Mouse (Mus musculus) midbrain, embryonic 11.5 days (tissue): Measurements from ENCODE around the gene Tarsl2. TPM values are rescaled to one million over a fixed set of nuclear protein-coding genes. Genes with fewer than 3 reads are reported as not detected.

Source experiments
- ATAC-seq: fragments of 200-750 bp; cut with Nextera tagmentation; 2 replicates; pipeline ENCODE4 v1.8.0; 2017; ENCODE audit warnings: moderate TSS enrichment, moderate library complexity; ENCODE audit not compliant: low FRiP score
- DNase-seq: peaks from one replicate; pipeline ENCODE4 v3.0.0; 2015; ENCODE audit warnings: low spot score; ENCODE audit errors: missing footprints
- H3K27ac ChIP-seq: fragments of 300-500 bp; sonication (generic); 2 replicates; pipeline ENCODE4 v1.5.1; 2014; ENCODE audit warnings: low read depth, low read length
- H3K27me3 ChIP-seq: fragments of 300-500 bp; sonication (generic); 2 replicates; pipeline ENCODE4 v1.6.1; 2014; ENCODE audit warnings: mild to moderate bottlenecking, low read length, moderate library complexity, mixed read lengths; ENCODE audit not compliant: control insufficient read depth, insufficient read depth
- H3K36me3 ChIP-seq: fragments of 300-500 bp; sonication (generic); 2 replicates; pipeline ENCODE4 v1.6.1; 2014; ENCODE audit warnings: mild to moderate bottlenecking, low read length, moderate library complexity, mixed read lengths; ENCODE audit not compliant: control insufficient read depth, insufficient read depth
- H3K4me1 ChIP-seq: fragments of 300-500 bp; sonication (generic); 2 replicates; pipeline ENCODE4 v1.6.1; 2014; ENCODE audit warnings: low read length; ENCODE audit not compliant: control insufficient read depth, insufficient read depth
- H3K4me2 ChIP-seq: fragments of 300-500 bp; sonication (generic); 2 replicates; pipeline ENCODE4 v1.6.1; 2014; ENCODE audit warnings: mild to moderate bottlenecking, moderate library complexity
- H3K4me3 ChIP-seq: fragments of 300-500 bp; sonication (generic); 2 replicates; pipeline ENCODE4 v1.5.1; 2014; ENCODE audit warnings: low read depth, low read length
- H3K9ac ChIP-seq: fragments of 300-500 bp; sonication (generic); 2 replicates; pipeline ENCODE4 v1.6.1; 2014; ENCODE audit warnings: low read length
- H3K9me3 ChIP-seq: fragments of 300-500 bp; sonication (generic); 2 replicates; pipeline ENCODE4 v1.6.1; 2016; ENCODE audit warnings: low read length; ENCODE audit not compliant: control insufficient read depth
- WGBS: fragments of 180-500 bp; shearing (Covaris S2); extraction: QIAGEN DNeasy Blood & Tissue Kit; methylation state at CpG from one replicate; pipeline ENCODE4 v1.1.7; 2014; 5-methylcytosine and 5-hydroxymethylcytosine counted together
- polyA plus RNA-seq: library from polyadenylated mRNA; unstranded; fragments of >200 nt; fragmentation: Nextera tagmentation; extraction: Ambion mirVana; gene quantifications from 2 replicates; pipeline ENCODE4 v1.2.1, GENCODE M21; 2014

Tarsl2 gene
- polyA plus RNA-seq, 1 experiment from 2014 or later: 12.0 TPM

- Histone ChIP-seq H3K27ac (no peak overlapping the region), H3K4me2 (no peak overlapping the region), H3K4me1 (no peaks in the 10 kb centered on the region), H3K9ac (no peak overlapping the region), H3K4me3 (no peak overlapping the region), H3K27me3 (no peaks in the 10 kb centered on the region), H3K9me3 (no peaks in the 10 kb centered on the region), H3K36me3 (no peaks in the 10 kb centered on the region)
- ATAC-seq (no peak), DNase-seq (no peak)
- WGBS: 72% methylated on average over 10 of the region's 10 CpGs
These were observed 33.4 kb downstream of the Tarsl2 start for GRCm38 (mm10) chr7:65678050-65678449.

GRCm38 (mm10) chr7:65678900-65679595 is 34.4 kb downstream of the Tarsl2 start:
- no peak overlapping the region for H3K4me3 ChIP-seq
- no peak for ATAC-seq
- H3K4me1 ChIP-seq: no peaks in the 10 kb centered on the region
- WGBS: 73% methylated on average over 7 of the region's 7 CpGs
- no peaks in the 10 kb centered on the region for H3K36me3 ChIP-seq
- no peaks in the 10 kb centered on the region for H3K9me3 ChIP-seq
- no peak overlapping the region for H3K9ac ChIP-seq
- DNase-seq: no peak
- no peak overlapping the region for H3K4me2 ChIP-seq
- no peaks in the 10 kb centered on the region for H3K27me3 ChIP-seq
- H3K27ac ChIP-seq: no peak overlapping the region

- WGBS: 83% methylated on average over 5 of the region's 5 CpGs
- DNase-seq (no peak), ATAC-seq (no peak)
- Histone ChIP-seq H3K27ac (no peak overlapping the region), H3K4me3 (no peak overlapping the region), H3K9me3 (no peaks in the 10 kb centered on the region), H3K4me2 (no peak overlapping the region), H3K9ac (no peak overlapping the region), H3K36me3 (no peaks in the 10 kb centered on the region), H3K4me1 (no peaks in the 10 kb centered on the region), H3K27me3 (no peaks in the 10 kb centered on the region)
These were observed 36.5 kb downstream of the Tarsl2 start for GRCm38 (mm10) chr7:65681166-65681565.

- no peaks in the 10 kb centered on the region for H3K27me3 ChIP-seq
These were observed 39.6 kb downstream of the Tarsl2 start for GRCm38 (mm10) chr7:65684256-65684835.

GRCm38 (mm10) chr7:65686664-65687063 is 42.0 kb downstream of the Tarsl2 start:
- WGBS: 84% methylated on average over 9 of the region's 9 CpGs

More at GRCm38 (mm10) chr7:65684256-65684835, 39.6 kb downstream of the Tarsl2 start:
- Histone ChIP-seq H3K4me1 (no peaks in the 10 kb centered on the region), H3K4me3 (no peak overlapping the region), H3K9ac (no peak overlapping the region), H3K27ac (no peak overlapping the region), H3K36me3 (no peaks in the 10 kb centered on the region), H3K9me3 (no peaks in the 10 kb centered on the region), H3K4me2 (no peak overlapping the region)
- ATAC-seq: no peak
- 61% methylated on average over 7 of the region's 7 CpGs for WGBS
- no peak for DNase-seq

GRCm38 (mm10) chr7:65690869-65691268 is 46.2 kb downstream of the Tarsl2 start, which contains the start of gene Tm2d3:
Gene Tm2d3 (plus strand): TSS chr7:65691169.
- Histone ChIP-seq H3K27me3 (no peaks in the 10 kb centered on the region), H3K27ac (no peak within 1 kb of the TSS)

More at GRCm38 (mm10) chr7:65686664-65687063, 42.0 kb downstream of the Tarsl2 start:
- no peak overlapping the region for H3K4me2 ChIP-seq
- H3K4me1 ChIP-seq: no peaks in the 10 kb centered on the region
- H3K27me3 ChIP-seq: no peaks in the 10 kb centered on the region
- no peak overlapping the region for H3K4me3 ChIP-seq
- ATAC-seq: no peak
- H3K27ac ChIP-seq: no peak overlapping the region
- no peak overlapping the region for H3K9ac ChIP-seq
- no peaks in the 10 kb centered on the region for H3K36me3 ChIP-seq
- H3K9me3 ChIP-seq: no peaks in the 10 kb centered on the region
- DNase-seq: no peak

GRCm38 (mm10) chr7:65691929-65692605 is 47.4 kb downstream of the Tarsl2 start:
- H3K4me3 ChIP-seq: no peak overlapping the region
- no peak for ATAC-seq
- H3K9me3 ChIP-seq: no peaks in the 10 kb centered on the region
- no peaks in the 10 kb centered on the region for H3K27me3 ChIP-seq
- H3K4me2 ChIP-seq: no peak overlapping the region
- H3K4me1 ChIP-seq: peaks cover 10% of the 10 kb centered on the region
- WGBS: 84% methylated on average over 8 of the region's 8 CpGs
- H3K27ac ChIP-seq: no peak overlapping the region
- H3K9ac ChIP-seq: no peak overlapping the region
- DNase-seq: no peak
- no peaks in the 10 kb centered on the region for H3K36me3 ChIP-seq

More at GRCm38 (mm10) chr7:65690869-65691268, 46.2 kb downstream of the Tarsl2 start, which contains the start of gene Tm2d3:
- WGBS: 90% methylated on average over 7 of the region's 7 CpGs
- Histone ChIP-seq H3K4me2 (no peak within 1 kb of the TSS), H3K4me3 (no peak within 1 kb of the TSS), H3K36me3 (no peaks in the 10 kb centered on the region), H3K9me3 (no peaks in the 10 kb centered on the region), H3K4me1 (peaks cover 10% of the 10 kb centered on the region), H3K9ac (no peak within 1 kb of the TSS)
- DNase-seq (no peak), ATAC-seq (no peak)

- peaks cover 10% of the 10 kb centered on the region for H3K4me1 ChIP-seq
- no peaks in the 10 kb centered on the region for H3K9me3 ChIP-seq
- 4% methylated on average over 10 of the region's 10 CpGs for WGBS
- peaks cover 3% of the 10 kb centered on the region; the same call in 1 of the 2 replicates for H3K36me3 ChIP-seq
- no peak for DNase-seq
- H3K4me3 ChIP-seq: peak overlapping the region; percentile 86
- no peak overlapping the region; the same call in 1 of the 2 replicates for H3K27ac ChIP-seq
- peak overlapping the region; percentile 87 for H3K9ac ChIP-seq
- H3K4me2 ChIP-seq: peak overlapping the region; percentile 74
- peak; percentile 77 for ATAC-seq
- H3K27me3 ChIP-seq: no peaks in the 10 kb centered on the region
These were observed 48.2 kb downstream of the Tarsl2 start for GRCm38 (mm10) chr7:65692883-65693282.
